Mouse (Mus musculus) mesoderm, embryonic 11.5 days (tissue): ENCODE data around the gene Nup85.
"Not testable (repeated sequence)": the region's sequence is repeated elsewhere in the genome, so short reads cannot be mapped to it uniquely, and the experiment has no call there.

Source experiments
- DNase-seq: peaks from one replicate; pipeline ENCODE4 v3.0.0-alpha.2; 2012; ENCODE audit warnings: low read depth, low spot score

Nup85 gene

GRCm38 (mm10) chr11:115564064-115564809, at the start of gene Nup85:
Gene Nup85, plus strand, starts transcription at chr11:115564434.
- peak; percentile 96 for DNase-seq

- no peak for DNase-seq
Observed at GRCm38 (mm10) chr11:115515021-115515420, 49.2 kb upstream of the Nup85 start.

GRCm38 (mm10) chr11:115516942-115517341, 47.3 kb upstream of the Nup85 start:
- DNase-seq, result no peak

- DNase-seq, result no peak
Observed at GRCm38 (mm10) chr11:115518693-115519092, 45.5 kb upstream of the Nup85 start.

- no peak for DNase-seq
Observed at GRCm38 (mm10) chr11:115519581-115519980, 44.7 kb upstream of the Nup85 start.

GRCm38 (mm10) chr11:115520218-115520617, 44.0 kb upstream of the Nup85 start:
- DNase-seq, result no peak

GRCm38 (mm10) chr11:115521080-115521479, 43.2 kb upstream of the Nup85 start:
- no peak for DNase-seq

GRCm38 (mm10) chr11:115522238-115522637, 42.0 kb upstream of the Nup85 start:
- DNase-seq, result no peak

GRCm38 (mm10) chr11:115522703-115523102, 41.5 kb upstream of the Nup85 start:
- no peak for DNase-seq

- DNase-seq, result not testable (repeated sequence)
Observed at GRCm38 (mm10) chr11:115526446-115526845, 37.8 kb upstream of the Nup85 start.

- no peak for DNase-seq
Observed at GRCm38 (mm10) chr11:115534759-115535371, 29.4 kb upstream of the Nup85 start.

GRCm38 (mm10) chr11:115535401-115536037, 28.7 kb upstream of the Nup85 start:
- DNase-seq, result peak; percentile 67

GRCm38 (mm10) chr11:115536038-115536681, 28.1 kb upstream of the Nup85 start, which contains the start of gene Sumo2:
Gene Sumo2, minus strand, starts transcription at chr11:115536276.
- peak; percentile 99 for DNase-seq

GRCm38 (mm10) chr11:115536856-115537568, 27.2 kb upstream of the Nup85 start:
- no peak for DNase-seq

- DNase-seq, result no peak
Observed at GRCm38 (mm10) chr11:115538045-115538444, 26.2 kb upstream of the Nup85 start.

GRCm38 (mm10) chr11:115543571-115543970, 20.7 kb upstream of the Nup85 start:
- DNase-seq, result no peak

- DNase-seq, result no peak
Observed at GRCm38 (mm10) chr11:115552783-115553182, 11.5 kb upstream of the Nup85 start.

- no peak for DNase-seq
Observed at GRCm38 (mm10) chr11:115555717-115556116, 8.5 kb upstream of the Nup85 start.

GRCm38 (mm10) chr11:115563406-115563805, 828 bp upstream of the Nup85 start:
- DNase-seq, result no peak

GRCm38 (mm10) chr11:115564961-115565360, 727 bp downstream of the Nup85 start:
- no peak for DNase-seq

- DNase-seq, result no peak
Observed at GRCm38 (mm10) chr11:115579080-115579479, 14.8 kb downstream of the Nup85 start.
